Mouse (Mus musculus) cerebellum, postnatal 25 days (tissue): ENCODE results near the gene Trp53.
"Not testable (repeated sequence)": the region's sequence is repeated elsewhere in the genome, so short reads cannot be mapped to it uniquely, and the experiment has no call there.

Source experiments
- DNase-seq, 2 experiments: peaks; one replicate each; pipeline ENCODE4 v3.0.0; 2021; ENCODE audit warnings: mixed read lengths in 2 of 2

The Trp53 gene

DNA sequence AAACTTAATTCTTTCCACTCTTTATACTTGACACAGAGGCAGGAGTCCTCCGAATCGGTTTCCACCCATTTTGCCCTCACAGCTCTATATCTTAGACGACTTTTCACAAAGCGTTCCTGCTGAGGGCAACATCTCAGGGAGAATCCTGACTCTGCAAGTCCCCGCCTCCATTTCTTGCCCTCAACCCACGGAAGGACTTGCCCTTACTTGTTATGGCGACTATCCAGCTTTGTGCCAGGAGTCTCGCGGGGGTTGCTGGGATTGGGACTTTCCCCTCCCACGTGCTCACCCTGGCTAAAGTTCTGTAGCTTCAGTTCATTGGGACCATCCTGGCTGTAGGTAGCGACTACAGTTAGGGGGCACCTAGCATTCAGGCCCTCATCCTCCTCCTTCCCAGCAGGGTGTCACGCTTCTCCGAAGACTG lies at the start of gene Trp53, which contains the start of gene Wrap53:
Trp53 (plus strand) TSS at position 269 of the 424 bp plus-strand sequence.
Wrap53 (minus strand) TSS at position 165 of the 424 bp plus-strand sequence.
- DNase-seq: peak; percentile 86 to 90

DNA sequence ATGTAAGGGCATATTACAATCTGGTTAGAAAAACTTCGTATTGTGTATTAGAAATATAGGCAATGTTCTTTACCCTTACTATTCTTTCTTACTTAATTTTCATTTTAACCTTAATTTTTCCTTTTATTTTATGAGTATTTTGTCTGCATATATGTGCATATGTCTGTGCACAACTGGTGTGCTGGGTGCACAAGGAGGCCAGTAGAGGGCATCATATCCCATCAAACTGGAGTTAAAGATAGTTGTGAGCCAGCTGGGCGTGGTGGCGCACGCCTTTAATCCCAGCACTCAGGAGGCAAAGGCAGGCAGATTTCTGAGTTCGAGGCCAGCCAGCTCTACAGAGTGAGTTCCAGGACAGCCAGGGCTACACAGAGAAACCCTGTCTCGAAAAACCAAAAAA lies 49.4 kb upstream of the Trp53 start:
- not testable (repeated sequence) for DNase-seq

DNA sequence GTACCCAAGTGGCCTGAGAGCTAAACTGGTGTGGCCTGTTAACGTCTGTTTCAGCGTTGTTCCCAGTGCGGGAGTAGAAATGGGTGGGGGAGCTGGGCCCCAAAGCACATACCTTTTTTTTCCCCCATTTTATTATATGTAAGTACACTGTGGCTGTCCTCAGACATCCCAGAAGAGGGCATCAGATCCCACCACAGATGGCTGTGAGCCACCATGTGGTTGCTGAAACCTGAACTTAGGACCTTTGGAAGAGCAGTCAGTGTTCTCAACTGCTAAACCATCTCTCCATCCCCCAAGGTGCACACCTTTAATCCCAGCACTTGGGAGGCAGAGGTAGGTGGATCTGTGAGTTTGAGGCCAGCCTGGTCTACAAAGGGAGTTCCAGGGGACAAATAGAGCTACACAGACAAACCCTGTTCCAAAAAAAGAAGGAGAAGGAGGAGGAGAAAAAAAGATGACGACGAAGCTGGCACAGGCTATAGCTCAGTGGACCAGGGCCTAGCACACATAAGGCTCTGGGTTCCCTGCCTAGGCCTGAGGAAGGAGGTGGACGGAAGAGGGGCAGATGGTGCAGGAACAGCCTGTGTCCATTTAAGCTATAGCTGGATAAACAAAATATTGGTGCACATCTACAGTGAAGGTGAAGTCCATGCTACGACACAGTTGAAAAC lies 47.5 kb upstream of the Trp53 start:
- peak; percentile 35 to 43 for DNase-seq

DNA sequence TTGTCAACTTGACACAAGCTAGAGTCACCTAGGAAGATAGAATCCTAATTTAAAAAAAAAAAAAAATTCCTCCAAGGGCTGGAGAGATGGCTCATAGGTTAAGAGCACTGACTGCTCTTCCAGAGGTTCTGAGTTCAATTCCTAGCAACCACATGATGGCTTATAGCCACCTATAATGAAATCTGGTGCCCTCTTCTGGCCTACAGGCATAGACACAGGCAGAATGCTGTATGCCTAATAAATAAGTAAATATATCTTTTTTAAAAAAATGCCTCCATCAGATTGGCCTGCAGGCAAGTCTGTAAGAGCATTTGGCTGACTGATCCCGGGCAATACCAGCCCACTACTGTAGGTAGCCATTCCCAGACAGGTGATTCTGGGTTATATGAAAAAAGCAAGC lies 45.2 kb upstream of the Trp53 start:
- DNase-seq: no peak

DNA sequence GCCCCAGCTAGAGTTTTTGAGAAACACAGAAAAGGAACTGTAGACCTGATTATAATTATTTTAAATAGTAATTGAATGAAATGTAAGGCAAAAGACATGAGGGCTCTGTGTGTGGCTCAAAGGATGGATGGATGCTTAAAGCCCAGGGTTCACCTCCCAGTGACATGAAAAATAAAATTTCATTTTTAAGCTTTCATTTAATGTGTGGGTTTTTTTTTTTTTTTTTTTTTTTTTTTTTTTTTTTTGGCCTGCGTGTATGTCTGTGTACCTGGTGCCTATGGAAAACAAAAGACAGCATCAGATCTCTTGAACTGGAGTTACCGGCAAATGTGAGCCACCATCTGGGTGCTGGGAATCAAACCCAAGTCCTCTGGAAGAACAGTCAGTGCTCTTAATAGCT lies 39.5 kb upstream of the Trp53 start:
- DNase-seq: no peak

DNA sequence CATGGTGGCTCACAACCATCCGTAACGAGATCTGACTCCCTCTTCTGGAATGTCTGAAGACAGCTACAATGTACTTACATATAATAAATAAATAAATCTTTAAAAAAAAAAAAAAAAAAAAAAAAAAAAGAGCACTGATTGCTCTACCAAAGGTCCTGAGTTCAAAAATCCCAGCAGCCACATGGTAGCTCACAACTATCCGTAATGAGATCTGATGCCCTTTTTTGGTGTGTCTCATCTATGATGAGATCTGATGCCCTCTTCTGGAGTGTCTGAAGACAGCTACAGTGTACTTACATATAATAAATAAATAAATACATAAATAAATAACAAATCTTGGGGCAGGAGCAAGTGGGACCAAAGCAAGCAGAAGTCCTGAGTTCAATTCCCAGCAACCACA lies 38.4 kb upstream of the Trp53 start:
- DNase-seq: not testable (repeated sequence)

DNA sequence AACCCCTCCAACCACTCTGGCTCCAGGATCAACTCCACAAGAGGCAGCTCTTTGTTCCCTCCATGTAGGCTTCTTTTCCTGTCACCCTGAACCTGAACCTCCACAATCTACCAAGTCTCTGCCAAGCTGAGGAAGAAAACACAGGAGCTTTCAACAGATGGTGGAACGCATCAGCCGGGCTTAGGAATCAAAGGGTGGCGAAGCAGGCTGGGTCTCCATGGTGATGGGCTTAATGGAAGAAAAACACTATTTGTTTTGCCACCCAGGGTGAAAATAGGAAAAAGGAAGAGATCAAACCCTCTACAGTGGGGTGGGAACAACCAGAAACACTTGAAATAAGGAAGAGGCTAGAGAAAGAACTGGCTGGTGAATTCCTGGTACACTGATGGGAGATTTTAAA lies 36.6 kb upstream of the Trp53 start:
- DNase-seq: no peak

DNA sequence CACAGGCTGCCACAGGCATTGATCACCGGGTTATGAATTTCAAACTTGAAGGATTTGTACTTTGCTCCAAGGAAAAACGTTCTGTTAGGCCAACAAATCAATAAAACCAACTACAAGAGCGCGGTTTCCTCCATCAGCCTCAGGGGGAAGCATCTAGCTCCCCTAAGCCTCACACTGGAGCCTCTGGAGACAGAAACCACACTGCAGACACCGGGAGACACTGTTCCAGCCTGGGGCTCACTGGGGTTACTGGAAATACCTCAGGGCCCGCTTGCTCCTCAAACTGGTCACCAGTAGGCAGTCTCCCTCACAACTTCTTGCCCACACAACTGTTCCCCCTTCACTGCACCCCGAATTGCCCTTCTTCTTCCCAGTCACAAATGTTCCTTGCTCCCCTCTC lies 34.2 kb upstream of the Trp53 start:
- no peak for DNase-seq

DNA sequence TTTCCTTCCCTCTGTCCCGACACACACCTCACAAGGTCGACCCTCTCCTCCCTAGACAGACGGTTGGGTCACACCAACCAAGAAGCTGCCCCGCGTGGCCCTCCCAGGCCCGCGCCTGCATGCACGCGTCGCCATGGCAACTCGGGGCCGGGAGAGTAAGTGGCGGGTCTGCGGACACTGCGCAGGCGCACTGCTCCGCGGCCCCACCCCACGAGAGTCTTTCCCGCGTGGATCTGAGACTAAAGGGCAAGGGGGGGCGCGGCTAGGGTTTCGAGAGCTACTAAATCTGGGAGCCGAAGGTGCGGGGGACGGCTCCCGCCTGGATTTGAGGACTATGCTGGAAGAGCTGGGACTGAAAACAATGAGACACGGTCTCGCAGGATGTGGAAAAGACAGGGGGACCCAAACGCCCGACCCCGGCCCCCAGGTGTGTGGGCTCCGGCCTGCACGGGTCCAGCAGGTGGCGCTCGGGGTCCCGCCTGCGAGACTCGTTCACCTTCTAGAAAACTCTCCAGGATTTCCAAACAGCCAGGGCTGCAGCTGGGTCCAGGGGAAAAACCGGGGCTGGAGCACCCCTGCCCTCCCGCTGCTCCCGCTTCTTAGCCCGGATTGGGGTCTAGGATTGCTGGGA lies 33.6 kb upstream of the Trp53 start:
- DNase-seq: peak; percentile 81 to 88

DNA sequence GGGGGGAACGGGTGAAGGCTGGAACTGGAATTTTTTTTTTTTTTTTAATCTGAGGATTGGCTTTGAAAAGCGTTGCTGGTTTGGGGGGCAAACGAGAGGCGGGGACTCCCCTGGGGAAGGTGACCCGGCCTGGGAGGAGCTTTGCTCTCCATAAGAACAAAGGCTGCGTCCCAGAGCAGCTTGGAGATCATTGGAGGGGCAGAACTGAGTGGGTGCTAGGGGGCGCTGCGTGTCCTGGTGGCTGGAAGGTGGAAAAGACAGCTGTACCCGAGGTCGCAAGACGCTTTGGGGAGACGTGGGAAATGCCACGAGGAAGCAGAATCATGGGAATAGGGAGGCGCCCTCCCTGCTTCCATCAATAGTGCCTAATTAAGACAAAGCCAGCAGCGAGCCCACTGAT lies 33.1 kb upstream of the Trp53 start:
- DNase-seq: peak; percentile 33 to 58

DNA sequence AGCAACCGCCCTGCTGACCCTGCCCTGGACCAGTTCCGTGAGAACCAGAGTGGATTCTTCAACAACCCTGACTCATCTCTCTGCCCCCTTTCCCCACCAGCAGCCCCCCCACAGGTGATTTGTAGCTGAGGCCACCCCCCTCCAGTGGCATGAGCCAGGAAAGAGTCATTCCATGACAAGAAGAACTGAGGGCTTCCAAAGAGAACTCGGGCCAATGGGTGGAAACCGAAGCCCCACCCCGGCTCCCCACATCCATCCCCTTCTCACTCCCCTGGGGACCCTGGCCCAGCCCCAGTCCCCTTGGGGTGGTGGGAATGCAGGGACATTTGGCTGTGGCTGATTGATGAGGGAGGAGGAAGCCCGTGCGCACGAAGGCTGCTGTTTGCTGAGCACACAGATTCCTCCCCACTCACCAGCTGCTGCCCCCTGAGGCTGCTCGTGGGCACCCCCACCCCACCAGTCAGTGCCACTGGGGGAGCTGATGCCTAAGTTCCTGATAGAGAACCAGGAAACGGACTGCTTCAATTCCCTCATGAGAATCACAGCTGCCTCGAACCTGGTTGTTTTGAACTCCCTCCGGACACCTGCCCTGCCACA lies 31.0 kb upstream of the Trp53 start, which contains the start of gene Dnah2:
Dnah2 (minus strand) TSS at position 51 of the 597 bp plus-strand sequence.
- no peak for DNase-seq

DNA sequence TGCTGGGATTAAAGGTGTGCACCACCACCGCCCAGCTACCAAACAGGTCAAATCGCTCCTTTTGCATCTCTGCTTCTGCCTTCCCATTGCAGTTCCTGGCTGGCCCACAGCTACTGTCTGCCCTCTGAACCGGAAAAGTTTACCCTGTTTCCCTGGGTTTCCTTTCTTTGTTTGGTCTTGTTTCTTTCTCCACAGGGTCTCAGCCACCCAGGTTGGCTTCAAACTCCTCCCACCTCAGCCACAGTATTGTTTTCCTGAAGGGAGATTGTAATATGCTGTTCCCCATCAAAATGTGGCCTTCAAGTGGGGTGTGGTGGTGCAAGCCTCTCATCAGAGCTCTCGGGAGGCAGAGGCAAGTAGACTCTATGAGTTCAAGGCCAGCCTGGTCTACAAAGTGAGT lies 28.8 kb upstream of the Trp53 start:
- no peak for DNase-seq

DNA sequence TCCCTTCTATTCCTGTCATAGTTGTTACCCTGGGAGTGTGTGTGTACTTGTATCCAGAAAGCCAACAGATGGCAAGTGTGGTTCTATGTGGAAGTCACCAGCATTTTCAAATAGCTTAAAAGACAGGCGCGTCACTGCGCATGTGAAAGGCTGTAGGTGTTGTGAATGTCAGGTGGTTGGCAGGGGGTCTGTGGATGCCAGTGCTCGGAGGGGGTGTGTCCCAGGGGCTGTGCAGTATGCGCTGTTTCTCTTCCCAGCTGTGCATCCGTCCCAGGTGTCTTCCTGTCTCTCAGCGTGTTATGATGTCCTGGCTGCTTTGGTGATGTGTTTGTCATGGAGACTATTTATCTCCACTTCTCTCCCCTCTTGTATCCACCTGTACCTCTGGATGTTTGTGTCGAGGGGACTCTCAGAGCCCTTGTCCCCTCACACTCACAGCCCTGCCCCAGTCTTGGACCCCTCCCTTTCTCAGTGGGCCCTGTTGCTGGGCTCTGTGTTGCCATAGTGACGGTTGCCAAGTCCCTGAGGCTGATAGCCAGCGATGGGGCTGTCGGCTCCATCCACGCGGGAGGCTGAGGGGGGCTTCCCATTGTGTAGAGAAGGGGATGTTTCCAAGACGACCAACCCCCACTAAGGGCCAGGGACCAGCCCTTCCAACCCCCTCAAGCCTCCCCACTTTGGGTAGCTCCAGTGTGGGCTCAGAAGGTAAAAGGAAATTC lies 27.4 kb upstream of the Trp53 start:
- DNase-seq: no peak

DNA sequence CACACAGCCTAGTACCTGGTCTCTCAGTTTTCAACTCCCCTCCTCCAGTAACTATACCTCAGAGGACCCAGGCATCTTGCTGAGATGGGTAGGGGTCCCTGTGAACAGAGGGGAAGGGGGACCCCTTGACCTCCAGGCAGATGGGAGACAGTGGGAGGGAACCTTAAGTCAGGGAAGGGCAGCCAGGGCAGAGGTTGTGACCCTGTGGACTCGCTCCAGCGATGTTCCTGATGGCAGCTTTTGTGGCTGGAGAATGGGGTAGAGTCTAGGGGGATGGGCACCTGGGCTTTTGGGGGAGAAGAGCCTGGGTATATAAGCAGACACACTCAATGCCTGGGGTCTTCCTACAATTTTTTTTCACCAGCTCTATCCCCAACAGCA lies 26.8 kb upstream of the Trp53 start:
- DNase-seq: no peak

DNA sequence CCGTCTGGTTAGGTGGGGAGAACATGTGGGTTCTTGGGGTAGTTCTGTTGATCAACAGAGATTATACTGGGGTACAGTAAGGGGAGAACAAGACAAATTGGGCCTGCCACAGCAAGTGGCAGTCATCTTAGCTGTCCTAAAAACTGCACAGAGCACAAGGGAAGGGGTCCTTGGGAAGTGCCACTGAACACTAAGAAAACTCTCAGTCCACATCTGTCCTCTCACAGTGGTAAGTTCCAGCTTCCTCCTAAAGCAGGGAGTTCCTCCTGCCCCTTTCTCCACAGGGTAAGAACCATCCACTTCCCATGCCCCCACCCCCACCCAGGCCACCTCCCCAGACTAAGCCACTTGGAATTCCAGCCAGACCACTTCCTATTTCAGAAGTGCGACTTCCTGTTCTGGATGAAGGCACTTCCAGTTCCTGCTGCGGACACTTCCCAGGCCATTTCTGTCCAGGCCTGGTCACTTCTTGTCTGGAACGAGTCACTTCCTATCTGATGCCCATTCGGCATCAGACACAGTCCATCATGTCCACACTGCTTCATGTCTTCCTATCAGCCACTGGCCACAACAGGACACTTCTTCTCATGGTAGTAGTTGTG lies 25.5 kb upstream of the Trp53 start:
- no peak for DNase-seq

DNA sequence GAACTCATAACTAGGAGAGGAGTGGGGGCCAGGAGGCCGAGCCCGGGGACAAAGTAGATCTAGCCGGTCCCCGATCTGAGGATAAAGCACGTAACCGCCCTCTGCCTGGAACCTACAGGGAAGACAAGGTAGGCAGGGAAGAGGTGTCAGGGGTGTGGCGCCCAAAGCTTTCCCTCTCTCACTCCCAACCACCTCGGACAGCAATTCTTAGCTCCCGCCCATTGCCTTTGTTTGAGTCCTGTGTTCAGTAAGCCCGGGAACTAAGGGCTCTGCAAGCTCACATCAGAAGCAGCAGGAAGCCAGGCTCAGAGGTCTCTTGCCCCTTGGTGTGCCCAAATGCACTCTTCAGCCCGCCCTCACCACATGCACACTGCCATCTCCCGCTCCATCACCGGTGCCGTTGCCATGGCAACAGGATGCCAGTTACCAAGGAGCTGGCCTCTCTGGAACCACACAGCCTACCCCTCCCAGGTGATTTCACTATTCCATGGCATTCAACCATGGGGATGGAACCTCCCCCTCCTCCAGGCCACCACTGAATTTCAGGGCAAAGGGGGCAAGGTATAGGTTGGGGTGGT lies 22.7 kb upstream of the Trp53 start:
- peak; percentile 41 to 70 for DNase-seq

DNA sequence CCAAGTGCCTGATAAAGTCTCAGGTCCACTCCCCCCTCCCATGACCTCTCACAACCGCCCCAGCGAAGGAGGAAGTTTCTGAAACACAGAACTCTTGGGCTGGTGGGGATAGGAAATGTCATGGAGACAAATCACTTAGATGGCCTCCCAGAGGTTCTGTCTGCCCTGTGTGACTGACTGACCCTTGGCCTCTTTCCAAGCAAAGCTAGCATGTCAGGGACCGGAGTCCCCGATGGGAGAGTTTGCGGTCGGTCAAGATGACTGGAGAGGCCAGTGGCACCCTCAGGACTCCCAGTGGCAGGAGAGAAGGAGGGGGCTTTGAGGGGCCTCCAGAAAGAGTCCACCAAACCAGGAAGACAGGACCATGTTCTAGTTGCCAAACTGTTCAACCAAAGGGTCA lies 21.4 kb upstream of the Trp53 start:
- DNase-seq: no peak

DNA sequence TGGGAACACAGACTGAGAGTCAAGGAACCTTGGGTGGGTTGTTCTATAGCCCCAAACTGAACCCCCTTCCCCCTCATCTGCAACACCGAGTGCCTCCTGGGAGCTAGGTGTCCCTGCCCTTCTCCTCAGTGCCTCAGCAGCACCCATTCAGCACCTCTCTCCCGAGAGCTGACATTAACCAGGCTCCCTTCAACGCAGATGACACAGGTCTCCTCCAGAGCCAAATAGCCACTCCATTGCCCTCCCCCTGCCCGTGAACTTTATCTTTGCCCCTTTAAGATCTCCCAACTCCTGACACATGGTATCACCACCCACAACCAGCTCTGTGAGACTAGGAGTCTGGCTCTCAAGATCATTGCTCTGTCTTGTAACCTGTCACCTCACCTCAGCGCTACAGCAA lies 21.0 kb upstream of the Trp53 start:
- no peak for DNase-seq

DNA sequence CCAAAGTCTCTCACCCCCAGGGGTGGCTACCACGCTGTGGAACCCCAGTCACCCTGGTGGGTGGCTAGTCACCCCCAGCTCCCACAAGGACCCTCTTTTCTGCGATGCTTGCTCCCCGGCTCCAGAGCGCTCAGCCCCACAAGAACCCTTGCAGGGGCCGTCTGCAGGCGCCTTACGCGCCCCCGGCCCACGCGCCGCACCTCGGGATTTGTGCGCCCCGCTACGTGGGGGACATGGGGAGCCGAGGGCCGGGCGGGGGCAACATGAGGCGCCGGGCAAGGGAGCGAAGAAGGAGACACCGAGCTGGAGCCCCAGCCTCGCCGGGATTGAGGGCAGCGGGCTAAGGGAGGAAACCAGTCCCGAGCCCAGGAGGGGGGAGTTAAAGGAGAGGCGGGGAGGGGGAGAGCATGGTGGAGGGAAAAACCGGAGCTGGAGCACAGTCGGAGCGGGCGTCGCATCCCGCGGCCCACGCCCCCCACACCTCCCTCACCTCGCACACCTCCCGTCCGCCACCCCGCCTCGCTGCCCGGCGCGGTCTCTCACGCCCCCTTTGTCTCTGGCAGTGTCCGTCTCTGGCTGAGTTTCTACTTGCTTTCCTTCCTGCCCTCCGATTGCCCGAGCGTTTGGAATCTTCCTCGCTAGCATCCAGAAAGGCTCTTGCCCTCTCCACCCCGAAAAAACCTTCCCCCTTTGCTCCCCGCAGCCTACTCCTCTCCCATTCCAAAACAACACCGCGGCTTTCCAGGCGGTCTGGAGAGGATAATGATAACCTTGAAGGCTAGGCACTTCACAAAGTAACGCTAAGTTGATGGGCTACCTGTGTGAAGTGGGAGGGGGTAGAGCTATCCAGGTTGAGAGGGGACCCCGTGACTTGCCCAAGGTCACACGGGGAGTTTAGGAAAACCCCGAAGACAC lies 20.1 kb upstream of the Trp53 start, which contains the start of gene Efnb3:
Efnb3 (minus strand) TSS at position 355 of the 915 bp plus-strand sequence.
- peak; percentile 23 to 47 for DNase-seq

DNA sequence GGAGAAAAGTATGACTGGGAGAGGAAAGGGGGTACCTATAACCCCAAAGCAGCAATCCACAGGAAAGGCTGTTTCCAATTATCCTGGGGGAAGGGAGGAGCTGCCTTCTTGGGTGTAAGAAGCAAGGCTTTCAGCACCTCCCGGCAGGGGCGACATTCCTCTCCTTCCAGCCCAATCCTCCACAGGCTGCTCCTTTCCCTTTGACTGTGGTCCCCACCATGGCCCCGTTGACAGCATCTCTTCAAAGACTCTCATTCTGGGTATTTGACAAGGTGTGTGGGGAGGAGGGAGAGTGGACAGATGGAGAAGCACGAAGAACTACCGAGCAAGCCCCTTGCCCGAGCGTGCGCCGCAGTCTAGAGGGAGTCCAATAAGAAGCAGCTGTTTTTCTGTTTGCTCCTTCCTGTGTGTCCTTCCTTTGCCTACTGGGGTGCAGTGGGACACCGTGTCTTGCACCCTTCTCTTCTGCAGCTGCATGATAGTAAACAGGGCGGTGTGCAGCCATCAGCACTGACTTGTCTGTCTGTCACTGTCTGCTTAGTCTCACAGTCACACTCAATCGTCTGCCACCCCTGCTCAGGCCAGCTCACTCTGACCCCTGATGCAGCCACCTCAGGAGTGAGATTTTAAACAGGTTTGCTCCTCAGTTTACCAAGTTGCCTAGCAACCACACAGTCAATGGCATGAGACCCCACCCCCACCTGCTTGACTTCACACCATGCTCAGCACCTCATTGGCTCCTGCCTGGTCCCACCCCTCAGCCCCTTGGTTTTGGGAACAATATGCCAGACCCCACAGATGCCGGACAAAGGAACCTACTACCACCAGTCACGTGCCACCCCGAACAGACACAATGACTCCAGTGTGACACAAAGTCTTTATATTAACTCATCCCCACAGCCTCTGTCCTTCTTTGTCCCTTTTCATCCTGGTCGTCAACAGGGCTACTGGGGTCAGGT lies 19.0 kb upstream of the Trp53 start:
- no peak for DNase-seq
